Mouse (Mus musculus) heart, adult 11 months (tissue): ENCODE measurements around the gene Gm1043.

Experiments used
- DNase-seq: peaks from one replicate; pipeline ENCODE4 v3.0.0; 2022

Gm1043 gene

DNA sequence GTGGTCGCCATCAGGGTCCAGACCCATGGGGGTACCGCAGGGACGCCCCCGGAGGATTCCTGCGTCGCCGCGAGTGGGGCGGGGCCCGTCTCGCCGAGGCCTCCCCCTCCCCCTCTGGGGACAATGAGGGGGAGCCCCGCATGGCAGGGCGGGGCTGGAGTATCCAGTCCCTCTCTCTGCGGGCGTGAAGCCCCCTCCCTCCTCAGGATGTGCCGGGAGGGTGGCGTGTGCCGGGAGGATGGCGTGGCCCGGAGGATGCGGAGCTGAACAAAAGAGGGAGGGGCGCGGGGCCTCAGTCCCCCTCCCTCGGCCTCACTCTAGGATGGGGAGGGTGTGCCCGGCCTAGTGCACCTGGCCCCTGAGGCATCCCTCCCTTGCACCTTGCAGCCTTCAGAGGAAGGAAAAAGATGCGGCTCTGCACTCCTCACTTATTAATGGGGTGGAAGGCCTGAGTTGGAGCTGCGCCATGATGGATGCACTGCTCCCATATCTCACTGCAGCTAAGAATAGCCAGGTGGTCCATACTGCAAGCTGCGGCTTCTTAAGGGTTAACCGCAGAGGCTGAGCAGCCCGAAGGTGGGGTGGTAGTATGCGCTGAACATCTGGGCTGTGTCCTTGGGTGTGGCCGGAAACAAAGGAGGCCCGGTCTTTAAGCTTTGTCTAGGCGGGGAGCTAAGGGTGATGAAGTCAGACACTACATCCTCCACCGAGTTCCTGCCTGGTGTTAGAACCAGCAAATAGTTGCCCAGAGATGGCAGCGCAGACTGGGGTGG lies 161.2 kb downstream of the Gm1043 start:
- DNase-seq: no peak

DNA sequence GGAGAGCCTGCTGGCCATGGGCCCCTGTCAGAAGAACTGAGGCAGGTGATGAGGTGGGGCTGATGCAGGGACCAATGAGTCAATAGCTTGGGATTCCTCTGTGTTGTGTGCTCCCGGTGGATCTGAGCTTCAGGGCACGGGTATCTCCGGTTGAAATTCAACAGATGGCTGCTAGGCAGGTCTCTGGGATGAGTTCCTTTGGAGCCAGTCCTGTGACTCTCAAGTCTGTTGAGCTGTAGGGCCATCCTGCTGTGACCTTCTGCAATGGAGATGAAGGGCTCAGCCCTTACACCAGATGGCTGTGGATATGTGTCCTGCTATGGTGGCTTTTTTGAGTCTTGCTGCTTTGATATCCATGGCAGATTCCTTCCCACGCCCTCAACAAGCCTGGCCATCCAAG lies 162.3 kb downstream of the Gm1043 start:
- no peak for DNase-seq

DNA sequence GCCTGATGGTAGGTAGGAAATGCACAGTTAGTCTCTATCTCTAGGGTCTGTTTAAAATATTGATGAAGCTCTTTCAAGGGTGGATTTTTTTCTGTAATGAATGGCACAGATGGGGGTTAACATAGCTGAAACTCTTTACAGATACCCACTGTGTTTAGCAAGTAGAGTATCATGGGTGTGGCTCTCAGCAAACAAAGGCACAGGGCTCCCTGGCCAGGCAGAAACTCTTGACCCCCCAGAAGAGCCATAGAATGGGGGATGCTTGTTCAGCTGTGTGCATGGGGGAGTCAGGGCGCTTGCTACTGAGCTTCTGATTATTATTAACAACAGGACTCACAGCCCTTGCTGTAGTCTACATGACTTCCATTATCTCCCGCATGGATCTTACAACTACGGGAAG lies 163.7 kb downstream of the Gm1043 start:
- DNase-seq: no peak

DNA sequence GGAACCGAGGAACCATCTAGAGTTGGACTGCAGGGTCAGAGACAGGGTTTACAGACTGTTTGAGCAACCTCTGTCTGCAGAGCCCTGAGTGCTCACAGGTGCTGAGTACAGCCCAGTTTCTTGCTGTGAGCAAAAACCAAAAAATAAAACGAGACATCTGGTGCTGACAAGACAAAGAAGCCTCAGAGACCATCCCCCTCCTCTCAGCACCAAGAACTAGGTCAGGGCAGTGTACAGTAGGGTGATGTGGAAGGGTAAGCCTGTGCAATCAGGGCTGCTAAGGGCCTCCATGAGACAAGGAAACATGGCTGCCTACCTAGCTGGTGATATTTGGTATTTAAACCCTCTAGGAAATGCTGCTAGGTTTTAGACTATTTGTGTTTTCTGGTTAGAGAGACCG lies 166.4 kb downstream of the Gm1043 start:
- no peak for DNase-seq

DNA sequence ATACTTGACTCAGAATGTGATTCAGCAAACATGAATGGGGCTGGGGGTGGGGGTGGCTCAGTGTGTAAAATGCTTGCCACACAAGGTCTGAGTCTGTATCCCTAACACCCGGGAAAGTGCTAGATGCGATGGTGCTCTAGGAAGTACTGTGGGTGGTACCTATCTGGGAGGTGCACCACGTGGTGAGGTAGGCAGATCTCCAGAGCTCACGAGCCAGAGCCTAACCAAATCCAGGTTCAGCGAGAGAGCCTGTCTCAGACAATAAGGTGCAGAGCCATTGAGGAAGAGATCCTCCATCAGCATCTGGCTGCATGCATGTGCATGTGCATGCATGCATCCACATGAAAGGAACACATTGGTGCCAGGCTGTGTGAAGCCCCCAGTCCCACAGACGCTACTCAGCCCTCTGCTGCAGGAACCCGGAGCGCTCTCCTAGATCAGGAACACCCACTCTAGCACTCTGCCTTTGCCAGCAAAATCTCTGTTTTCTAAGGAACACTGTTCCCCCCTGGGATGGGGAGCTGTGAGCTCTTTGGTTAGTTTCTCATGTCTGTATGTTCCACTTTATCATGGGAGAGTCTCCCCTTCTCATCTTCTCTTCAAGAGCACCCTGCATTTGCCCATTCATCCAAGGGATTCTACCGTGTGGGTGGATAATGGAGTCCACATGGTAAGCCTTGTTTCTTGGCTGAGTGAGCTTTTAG lies 167.1 kb downstream of the Gm1043 start:
- no peak for DNase-seq

DNA sequence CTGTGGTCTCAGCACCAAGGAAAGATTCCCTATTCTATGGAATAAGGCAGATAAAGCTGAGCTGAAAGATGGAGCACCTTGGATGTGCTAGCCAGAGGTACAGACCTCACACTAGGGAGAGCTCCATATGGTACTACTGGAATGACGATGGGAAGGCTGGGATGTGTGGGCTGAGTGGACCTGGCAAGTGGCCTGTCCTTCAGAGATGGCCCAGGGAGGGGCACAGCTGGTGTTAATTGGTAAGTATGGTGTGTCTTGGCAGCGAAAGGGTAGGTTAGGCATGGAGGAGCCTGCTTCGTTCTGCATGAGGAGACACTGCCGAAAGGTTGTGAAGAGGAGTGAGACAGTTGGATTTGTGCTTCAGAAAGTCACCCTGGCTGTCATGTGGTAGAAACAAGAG lies 169.4 kb downstream of the Gm1043 start:
- DNase-seq: no peak

DNA sequence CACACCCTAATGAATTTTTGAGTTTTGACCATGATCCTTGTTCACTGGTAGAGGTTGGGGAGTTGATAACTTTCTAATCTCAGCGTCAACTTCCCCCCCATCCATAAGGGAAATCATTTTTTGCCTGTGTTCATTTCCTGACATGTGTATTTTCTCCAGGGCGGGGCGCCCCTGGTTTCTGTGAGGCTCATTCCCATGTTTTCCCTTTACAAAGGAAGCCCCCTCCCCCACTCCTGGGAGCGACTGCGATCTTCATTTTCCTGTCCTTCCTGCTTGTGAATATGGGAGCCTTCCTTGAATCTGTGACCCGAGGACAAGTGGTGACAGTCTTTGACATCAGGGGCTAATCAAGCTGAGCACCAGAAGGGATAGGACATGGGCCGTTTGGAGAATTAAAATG lies 171.7 kb downstream of the Gm1043 start:
- no peak for DNase-seq

DNA sequence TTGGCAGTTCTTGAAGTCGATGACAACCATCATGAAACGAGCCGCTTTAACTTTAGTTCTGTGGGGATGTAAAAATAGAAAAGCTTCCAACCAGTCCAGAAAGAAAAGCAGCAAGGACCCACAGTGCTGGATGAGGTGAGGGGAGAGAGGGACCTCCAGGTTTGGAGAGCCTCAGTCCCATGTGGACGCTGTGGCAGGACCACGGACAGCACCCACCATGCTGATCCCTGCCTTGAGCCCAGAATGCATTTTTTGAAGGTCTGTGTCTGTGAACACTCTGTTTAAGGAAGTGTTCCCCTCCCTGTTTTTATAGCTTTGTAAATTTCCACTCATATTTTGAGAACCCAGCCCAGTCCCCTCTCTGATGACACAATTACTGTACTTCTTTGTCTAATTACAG lies 172.1 kb downstream of the Gm1043 start:
- no peak for DNase-seq

DNA sequence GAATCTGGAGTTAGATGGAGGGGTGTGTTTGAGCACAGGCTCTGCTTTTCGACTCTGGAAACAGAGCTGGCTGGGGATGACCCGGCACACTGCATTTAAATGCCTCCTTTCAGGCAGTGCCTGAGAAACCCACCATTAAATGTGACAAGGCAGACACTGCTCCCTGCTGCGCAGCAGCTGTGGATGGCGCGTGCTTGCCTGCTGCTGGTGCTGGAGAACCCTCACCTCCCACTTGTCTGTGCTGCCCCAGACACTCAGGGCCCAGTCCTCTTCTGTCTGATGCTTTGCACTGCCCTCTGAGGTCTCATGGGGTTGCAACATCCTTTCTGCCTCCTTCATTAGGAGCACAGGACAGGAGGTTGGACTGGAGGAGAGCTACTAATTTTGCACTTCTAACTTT lies 176.6 kb downstream of the Gm1043 start:
- DNase-seq: no peak

DNA sequence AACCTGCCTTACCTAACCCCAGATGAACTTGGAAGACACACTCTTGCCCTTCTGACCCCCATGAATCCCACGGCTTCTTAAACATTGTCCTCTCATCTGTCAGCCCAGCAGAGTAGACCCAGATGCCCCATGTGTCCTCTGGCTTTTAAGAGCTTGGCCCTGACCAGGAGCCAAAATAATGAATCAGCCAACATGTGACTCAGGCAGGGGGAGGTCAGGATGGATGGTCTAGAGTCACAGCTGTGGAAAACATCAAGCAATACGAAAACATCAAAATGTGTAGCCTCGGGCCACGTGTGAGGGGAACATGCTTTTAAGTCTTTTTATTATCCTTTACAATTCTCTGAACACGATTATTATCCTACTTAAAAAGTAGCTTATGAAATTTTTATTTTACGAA lies 178.6 kb downstream of the Gm1043 start:
- DNase-seq: no peak
